Mouse (Mus musculus) testis, adult 2 months (tissue): ENCODE measurements around the gene Thsd4.

Experiments used
- CTCF ChIP-seq: fragments of 200-500 bp; IDR thresholded peaks from 2 replicates; pipeline ENCODE4 v1.5.1; 2012; ENCODE audit warnings: low read depth, mild to moderate bottlenecking, inconsistent platforms, low read length, moderate library complexity; ENCODE audit not compliant: control insufficient read depth, insufficient read depth, insufficient replicate concordance
- POLR2A ChIP-seq: fragments of 200-500 bp; IDR thresholded peaks from 2 replicates; pipeline ENCODE4 v1.6.1; 2012; ENCODE audit warnings: low read depth, mild to moderate bottlenecking, inconsistent platforms, low read length, moderate library complexity; ENCODE audit not compliant: control insufficient read depth

- no peak for TF ChIP-seq POLR2A
- no peak for TF ChIP-seq CTCF
Observed at GRCm38 (mm10) chr9:59952515-59953070, 569.3 kb downstream of the Thsd4 start.
